Mouse (Mus musculus) G1E (cell line): ENCODE results near the gene Plekha8. TPM values are rescaled to one million over a fixed set of nuclear protein-coding genes. Genes with fewer than 3 reads are reported as not detected.

Experiments
- ATAC-seq: 2 replicates; pipeline ENCODE4 v1.8.0; 2016; ENCODE audit warnings: mild to moderate bottlenecking; ENCODE audit not compliant: insufficient number of reproducible peaks, poor library complexity, low FRiP score, severe bottlenecking; ENCODE audit errors: extremely low read depth
- DNase-seq: peaks from one replicate; pipeline ENCODE4 v3.0.0; 2012; ENCODE audit warnings: low spot score
- H3K27me3 ChIP-seq: 2 replicates; pipeline ENCODE4 v1.6.1; 2012; ENCODE audit warnings: mild to moderate bottlenecking, low read length, inconsistent platforms; ENCODE audit not compliant: insufficient read depth
- H3K36me3 ChIP-seq: replicated peaks from 2 replicates; pipeline ENCODE3; 2012; ENCODE audit warnings: mild to moderate bottlenecking, inconsistent platforms
- H3K4me1 ChIP-seq: 2 replicates; pipeline ENCODE4 v1.6.1; 2012; ENCODE audit warnings: low read depth, low read length, inconsistent platforms, mixed read lengths; ENCODE audit not compliant: insufficient read depth
- H3K4me3 ChIP-seq: 2 replicates; pipeline ENCODE4 v1.5.1; 2012; ENCODE audit warnings: low read depth, mild to moderate bottlenecking, inconsistent platforms, low read length, moderate library complexity, mixed read lengths
- H3K9me3 ChIP-seq: replicated peaks from 2 replicates; pipeline ENCODE4 v1.6.1; 2012; ENCODE audit warnings: inconsistent platforms
- CTCF ChIP-seq: IDR thresholded peaks from 2 replicates; pipeline ENCODE4 v1.5.1; 2012; ENCODE audit warnings: low read depth, low read length, inconsistent platforms, mixed read lengths
- GATA1 ChIP-seq: IDR thresholded peaks from 2 replicates; pipeline ENCODE4 v1.6.1; 2012; ENCODE audit warnings: borderline replicate concordance, low read length, inconsistent platforms, mixed read lengths
- GATA2 ChIP-seq: IDR thresholded peaks from 2 replicates; pipeline ENCODE4 v1.6.1; 2012; ENCODE audit warnings: low read depth, low read length, inconsistent platforms, borderline replicate concordance
- POLR2AphosphoS5 ChIP-seq: IDR thresholded peaks from 2 replicates; pipeline ENCODE4 v1.6.1; 2012; ENCODE audit warnings: low read depth, low read length, inconsistent platforms; ENCODE audit not compliant: insufficient replicate concordance
- TAL1 ChIP-seq: conservative IDR thresholded peaks from 2 replicates; pipeline ENCODE4 v1.6.1; 2012; ENCODE audit warnings: low read depth, low read length, inconsistent platforms, mixed read lengths
- polyA plus RNA-seq: library from polyadenylated mRNA; stranded (reverse); fragments of >175 nt; gene quantifications from 2 replicates; pipeline ENCODE4 v1.2.3, GENCODE M21; 2012
- total RNA-seq, 2 experiments: library from RNA; stranded (forward) in 1 of 2; stranded (reverse) in 1 of 2; fragments of 200-1000 nt in 1 of 2; fragments of >200 nt in 1 of 2; fragmentation: Nextera tagmentation in 1 of 2; gene quantifications; 2 replicates each; pipeline ENCODE4 v1.2.3; 2014 to 2017

Plekha8 gene
- total and polyA plus RNA-seq, 3 experiments = 1.5 to 16.2 (median 14.7) TPM

DNA sequence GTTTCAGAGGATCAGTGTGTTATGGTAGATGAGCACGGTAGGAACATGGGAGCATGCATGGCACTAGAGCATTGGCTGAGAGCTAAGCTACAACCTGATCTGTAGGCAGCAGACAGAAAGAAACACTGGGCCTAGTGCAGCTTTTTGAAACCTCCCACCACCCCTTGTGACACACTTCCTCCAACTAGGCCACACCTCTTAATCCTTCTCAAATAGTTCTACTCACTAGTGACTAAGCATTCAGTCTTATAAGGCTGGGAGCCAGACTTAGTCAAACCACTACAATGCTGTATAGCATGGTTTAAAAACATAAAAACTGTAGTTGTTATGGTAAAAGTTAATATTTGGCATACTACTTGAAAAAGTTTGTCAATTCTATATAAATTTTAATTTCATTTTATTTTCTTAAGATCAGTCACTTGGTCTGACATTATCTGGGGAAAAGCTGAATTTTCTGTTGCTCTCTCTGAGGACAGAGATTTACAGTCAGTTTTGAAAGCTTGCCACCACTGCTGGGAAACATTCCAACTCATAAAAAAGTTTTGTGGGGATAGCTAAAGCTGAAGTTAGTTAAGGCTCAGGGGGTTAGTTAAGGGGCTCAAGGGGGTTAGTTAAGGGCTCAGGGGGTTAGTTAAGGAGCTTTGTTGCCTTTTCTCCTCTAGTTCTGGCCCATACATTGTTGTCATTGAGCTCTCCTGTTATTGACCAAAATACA is 9.2 kb downstream of the Plekha8 start:
- H3K4me1 ChIP-seq = no peaks in the 10 kb centered on the region
- no peaks in the 10 kb centered on the region for H3K27me3 ChIP-seq
- TF ChIP-seq TAL1 (no peak), GATA2 (no peak), GATA1 (no peak), CTCF (no peak), POLR2AphosphoS5 (no peak)
- DNase-seq (no peak), ATAC-seq (no peak)
- H3K9me3 ChIP-seq = peaks cover 3% of the 10 kb centered on the region; the same call in 1 of the 2 replicates
- peaks cover 26% of the 10 kb centered on the region for H3K36me3 ChIP-seq
- H3K4me3 ChIP-seq = no peak overlapping the region

DNA sequence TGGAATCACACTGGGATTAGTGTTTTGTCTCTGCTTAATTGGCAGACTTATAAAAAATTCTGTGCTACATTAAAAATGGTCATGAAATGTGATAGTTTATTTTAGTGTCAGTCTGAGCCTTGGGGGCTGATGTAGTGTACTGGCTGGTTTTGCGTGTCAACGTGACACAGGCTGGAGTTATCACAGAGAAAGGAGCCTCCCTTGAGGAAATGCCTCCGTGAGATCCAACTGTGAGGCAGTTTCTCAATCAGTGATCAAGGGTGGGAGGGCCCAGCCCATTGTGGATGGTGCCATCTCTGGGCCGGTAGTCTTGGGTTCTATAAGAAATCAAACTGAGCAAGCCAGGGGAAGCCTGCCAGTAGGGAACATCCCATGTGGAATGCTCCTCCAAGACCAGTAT is 11.3 kb downstream of the Plekha8 start:
- no peaks in the 10 kb centered on the region for H3K4me1 ChIP-seq
- TF ChIP-seq TAL1 (no peak), CTCF (no peak), POLR2AphosphoS5 (no peak), GATA1 (no peak), GATA2 (no peak)
- no peak for DNase-seq

DNA sequence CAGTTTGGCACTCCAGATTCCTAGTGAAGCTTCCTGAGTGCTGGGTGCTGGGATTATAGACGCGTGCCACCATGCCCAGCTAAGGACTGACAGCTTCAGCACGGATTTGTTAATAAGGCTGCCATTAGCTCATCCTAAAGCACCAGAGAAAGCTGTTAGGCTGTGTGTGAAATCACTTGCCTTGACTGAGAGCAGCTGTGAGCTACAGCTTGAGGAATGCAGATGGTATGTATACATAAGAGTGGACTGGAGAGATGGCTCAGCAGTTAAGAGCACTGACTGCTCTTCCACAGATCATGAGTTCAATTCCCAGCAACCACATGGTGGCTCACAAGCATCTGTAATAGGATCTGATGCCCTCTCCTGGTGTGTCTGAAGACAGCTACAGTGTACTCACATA is 22.5 kb downstream of the Plekha8 start:
- no peak for TF ChIP-seq GATA2
- TF ChIP-seq GATA1 = no peak
- TF ChIP-seq TAL1 = no peak
- TF ChIP-seq CTCF = no peak
- no peak for TF ChIP-seq POLR2AphosphoS5
- no peak overlapping the region for H3K4me3 ChIP-seq
- ATAC-seq (no peak), DNase-seq (no peak)
- peaks cover 56% of the 10 kb centered on the region for H3K36me3 ChIP-seq
- no peaks in the 10 kb centered on the region for H3K9me3 ChIP-seq
- H3K27me3 ChIP-seq = no peaks in the 10 kb centered on the region
- no peaks in the 10 kb centered on the region for H3K4me1 ChIP-seq

More for the DNA sequence above, 11.3 kb downstream of the Plekha8 start:
- ATAC-seq = no peak
- Histone ChIP-seq H3K9me3 (peaks cover 3% of the 10 kb centered on the region; the same call in 1 of the 2 replicates), H3K4me3 (no peak overlapping the region), H3K27me3 (no peaks in the 10 kb centered on the region), H3K36me3 (peaks cover 17% of the 10 kb centered on the region)

DNA sequence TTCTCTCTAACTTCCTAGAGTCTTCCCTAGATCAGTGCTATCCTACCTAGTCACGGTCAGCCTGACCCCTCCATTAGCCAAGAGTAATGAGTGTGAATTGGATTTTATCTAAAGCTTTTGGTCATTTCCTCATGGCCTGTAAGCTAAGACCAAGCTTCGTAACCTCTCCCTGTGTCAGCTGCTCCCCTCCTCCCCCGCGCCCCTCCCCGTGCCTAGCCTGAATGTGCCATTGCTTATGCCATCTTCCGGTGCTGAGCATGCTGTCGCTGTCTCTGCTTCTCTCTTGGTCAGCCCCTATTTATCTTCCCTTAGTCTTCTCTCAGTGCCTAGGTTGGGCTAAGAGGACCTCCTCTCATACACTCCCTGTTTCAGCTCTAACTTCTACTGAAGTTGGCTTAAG is 24.6 kb downstream of the Plekha8 start:
- Histone ChIP-seq H3K4me1 (no peaks in the 10 kb centered on the region), H3K36me3 (peaks cover 63% of the 10 kb centered on the region), H3K27me3 (no peaks in the 10 kb centered on the region), H3K9me3 (no peaks in the 10 kb centered on the region), H3K4me3 (no peak overlapping the region)
- no peak for DNase-seq
- ATAC-seq = no peak
- TF ChIP-seq GATA1 = no peak

DNA sequence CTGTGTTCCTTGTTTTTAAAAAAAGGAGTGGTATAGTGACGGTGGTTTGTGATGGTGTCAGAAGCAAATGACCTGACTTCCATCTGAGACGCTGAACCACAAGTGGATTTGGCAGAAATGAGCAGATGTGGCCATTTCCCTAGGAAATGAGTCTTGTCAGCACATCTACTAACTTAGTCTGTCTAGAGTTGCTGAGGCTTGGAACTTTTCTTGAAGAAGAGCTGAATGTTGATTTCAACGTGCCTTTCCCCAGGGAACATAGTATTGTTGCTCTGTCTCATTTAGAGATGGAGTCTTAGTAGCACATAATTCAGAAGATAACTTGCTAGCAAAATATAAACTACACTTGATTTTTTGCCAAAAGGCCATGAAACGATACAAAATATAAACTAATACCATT is 25.4 kb downstream of the Plekha8 start:
- no peak overlapping the region for H3K4me3 ChIP-seq
- no peaks in the 10 kb centered on the region for H3K27me3 ChIP-seq
- peaks cover 62% of the 10 kb centered on the region for H3K36me3 ChIP-seq
- H3K4me1 ChIP-seq = no peaks in the 10 kb centered on the region
- no peak for TF ChIP-seq CTCF
- no peak for TF ChIP-seq POLR2AphosphoS5
- TF ChIP-seq GATA2 = no peak
- TF ChIP-seq TAL1 = no peak
- TF ChIP-seq GATA1 = no peak
- no peak for DNase-seq
- ATAC-seq = no peak
- H3K9me3 ChIP-seq = no peaks in the 10 kb centered on the region

DNA sequence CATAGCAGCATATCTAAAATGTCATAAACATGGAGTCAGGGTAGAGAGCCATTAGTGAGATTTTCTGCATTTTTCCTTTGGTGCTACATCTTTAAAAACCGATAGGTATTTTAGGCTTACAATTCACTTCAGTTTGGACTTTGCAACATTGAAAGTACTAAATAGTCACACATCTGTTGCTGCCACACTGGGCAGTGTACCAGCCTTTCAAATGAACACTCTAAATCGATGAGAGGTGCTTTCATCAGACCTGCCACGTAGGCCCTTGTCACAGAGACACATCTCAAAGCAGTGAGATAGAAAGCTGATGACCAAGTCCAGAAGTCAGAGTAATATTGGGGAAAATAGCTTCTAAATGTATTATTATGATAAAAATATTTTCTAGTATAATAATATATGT is 33.5 kb downstream of the Plekha8 start:
- H3K4me1 ChIP-seq = no peaks in the 10 kb centered on the region
- H3K27me3 ChIP-seq = no peaks in the 10 kb centered on the region
- TF ChIP-seq POLR2AphosphoS5 (no peak), CTCF (no peak), TAL1 (no peak), GATA2 (no peak), GATA1 (no peak)
- no peak overlapping the region for H3K4me3 ChIP-seq
- ATAC-seq (no peak), DNase-seq (no peak)
- no peaks in the 10 kb centered on the region for H3K9me3 ChIP-seq
- peaks cover 54% of the 10 kb centered on the region for H3K36me3 ChIP-seq

DNA sequence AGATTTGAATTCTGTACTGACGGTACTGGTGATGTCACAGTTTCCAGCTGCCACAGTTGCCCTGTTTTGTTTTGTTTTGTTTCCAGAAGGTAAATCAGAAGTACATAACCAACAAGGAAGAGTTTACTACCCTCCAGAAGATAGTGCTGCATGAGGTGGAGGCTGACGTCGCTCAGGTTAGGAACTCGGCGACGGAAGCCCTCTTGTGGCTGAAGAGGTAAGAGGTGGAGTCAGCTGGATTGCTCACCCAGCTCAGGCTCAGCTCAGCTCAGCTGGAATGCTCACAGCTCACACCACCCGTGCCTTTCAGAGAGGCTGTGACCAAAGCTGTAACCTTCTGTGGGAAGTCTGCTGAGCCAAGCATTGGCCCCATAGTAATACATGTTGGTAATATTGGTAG is 34.8 kb downstream of the Plekha8 start:
- DNase-seq (no peak), ATAC-seq (no peak)
- Histone ChIP-seq H3K4me1 (no peaks in the 10 kb centered on the region), H3K4me3 (no peak overlapping the region), H3K27me3 (no peaks in the 10 kb centered on the region), H3K36me3 (peaks cover 52% of the 10 kb centered on the region), H3K9me3 (no peaks in the 10 kb centered on the region)
- TF ChIP-seq GATA2 = no peak
- TF ChIP-seq TAL1 = no peak
- TF ChIP-seq POLR2AphosphoS5 = no peak
- no peak for TF ChIP-seq CTCF
- no peak for TF ChIP-seq GATA1
